Mouse (Mus musculus) brain, embryonic 14.5 days (tissue): ENCODE results near the gene Nmral1.

Source experiments
- CTCF ChIP-seq: fragments of 200-500 bp; IDR thresholded peaks from 2 replicates; pipeline ENCODE4 v1.5.1; 2012; ENCODE audit warnings: inconsistent platforms, mild to moderate bottlenecking, moderate library complexity, borderline replicate concordance; ENCODE audit not compliant: insufficient read depth, insufficient read length; ENCODE audit errors: extremely low read depth
- POLR2A ChIP-seq: fragments of 200-500 bp; IDR thresholded peaks from 2 replicates; pipeline ENCODE4 v1.6.1; 2012; ENCODE audit warnings: mild to moderate bottlenecking, inconsistent platforms, borderline replicate concordance; ENCODE audit not compliant: poor library complexity, insufficient read depth, insufficient read length, severe bottlenecking; ENCODE audit errors: extremely low read depth

GRCm38 (mm10) chr16:4683581-4684456 lies 35.3 kb downstream of the Nmral1 start:
- TF ChIP-seq CTCF: no peak
- TF ChIP-seq POLR2A: peak; percentile 88; the same call in 1 of the 2 replicates
